Mouse (Mus musculus) retina, adult 2 months (tissue): ENCODE data around the gene Kcna5.

ENCODE experiments used
- DNase-seq: peaks from one replicate; pipeline ENCODE4 v3.0.0-alpha.2; 2012; ENCODE audit warnings: low read depth, low spot score

Kcna5 gene

GRCm38 (mm10) chr6:126535208-126535910 is at the start of gene Kcna5:
Gene Kcna5, minus strand, starts transcription at chr6:126535412.
- DNase-seq, result no peak

- DNase-seq, result no peak
Observed at GRCm38 (mm10) chr6:126583075-126583474, 47.9 kb upstream of the Kcna5 start.

- no peak for DNase-seq
Observed at GRCm38 (mm10) chr6:126581632-126582031, 46.4 kb upstream of the Kcna5 start.

- no peak for DNase-seq
Observed at GRCm38 (mm10) chr6:126580571-126580970, 45.4 kb upstream of the Kcna5 start.

- no peak for DNase-seq
Observed at GRCm38 (mm10) chr6:126577415-126577814, 42.2 kb upstream of the Kcna5 start.

- DNase-seq, result no peak
Observed at GRCm38 (mm10) chr6:126576566-126576965, 41.4 kb upstream of the Kcna5 start.

GRCm38 (mm10) chr6:126574778-126575177 is 39.6 kb upstream of the Kcna5 start:
- no peak for DNase-seq

- DNase-seq, result no peak
Observed at GRCm38 (mm10) chr6:126573021-126573420, 37.8 kb upstream of the Kcna5 start.

GRCm38 (mm10) chr6:126569809-126570208 is 34.6 kb upstream of the Kcna5 start:
- no peak for DNase-seq

- DNase-seq, result no peak
Observed at GRCm38 (mm10) chr6:126568046-126568830, 33.0 kb upstream of the Kcna5 start.

GRCm38 (mm10) chr6:126567326-126567725 is 32.1 kb upstream of the Kcna5 start:
- DNase-seq, result no peak

GRCm38 (mm10) chr6:126564376-126564775 is 29.2 kb upstream of the Kcna5 start:
- no peak for DNase-seq

GRCm38 (mm10) chr6:126563898-126564297 is 28.7 kb upstream of the Kcna5 start:
- no peak for DNase-seq

GRCm38 (mm10) chr6:126561702-126562101 is 26.5 kb upstream of the Kcna5 start:
- no peak for DNase-seq

GRCm38 (mm10) chr6:126560696-126561095 is 25.5 kb upstream of the Kcna5 start:
- no peak for DNase-seq

GRCm38 (mm10) chr6:126560036-126560435 is 24.8 kb upstream of the Kcna5 start:
- no peak for DNase-seq

- no peak for DNase-seq
Observed at GRCm38 (mm10) chr6:126558276-126558675, 23.1 kb upstream of the Kcna5 start.

- DNase-seq, result no peak
Observed at GRCm38 (mm10) chr6:126553812-126554211, 18.6 kb upstream of the Kcna5 start.

GRCm38 (mm10) chr6:126551862-126552395 is 16.7 kb upstream of the Kcna5 start:
- no peak for DNase-seq

- DNase-seq, result no peak
Observed at GRCm38 (mm10) chr6:126544107-126545036, 9.2 kb upstream of the Kcna5 start.

GRCm38 (mm10) chr6:126542724-126543123 is 7.5 kb upstream of the Kcna5 start:
- no peak for DNase-seq

GRCm38 (mm10) chr6:126537512-126537911 is 2.3 kb upstream of the Kcna5 start:
- DNase-seq, result no peak
